Mouse (Mus musculus): ENCODE measurements at regions not wholly inside any gene's neighbourhood (a gene's known extent, or its start where the extent isn't known, plus 50 kb on each side); places are given as distances from the start of the nearest gene placed in this dataset.
"Not testable (repeated sequence)": the region's sequence is repeated elsewhere in the genome, so short reads cannot be mapped to it uniquely, and the experiment has no call there.

GRCm38 (mm10) chr10:22460386-22460785 lies 100.0 kb downstream of the Raet1d start:
- not testable (repeated sequence) for ATAC-seq (replicated peaks; ENCODE audit: poor library complexity)

GRCm38 (mm10) chr10:22460818-22461479 lies 100.6 kb downstream of the Raet1d start:
- not testable (repeated sequence) for ATAC-seq (replicated peaks; ENCODE audit: poor library complexity)

GRCm38 (mm10) chr10:22461480-22462050 lies 101.2 kb downstream of the Raet1d start:
- not testable (repeated sequence) for ATAC-seq (replicated peaks; ENCODE audit: poor library complexity)

DNA sequence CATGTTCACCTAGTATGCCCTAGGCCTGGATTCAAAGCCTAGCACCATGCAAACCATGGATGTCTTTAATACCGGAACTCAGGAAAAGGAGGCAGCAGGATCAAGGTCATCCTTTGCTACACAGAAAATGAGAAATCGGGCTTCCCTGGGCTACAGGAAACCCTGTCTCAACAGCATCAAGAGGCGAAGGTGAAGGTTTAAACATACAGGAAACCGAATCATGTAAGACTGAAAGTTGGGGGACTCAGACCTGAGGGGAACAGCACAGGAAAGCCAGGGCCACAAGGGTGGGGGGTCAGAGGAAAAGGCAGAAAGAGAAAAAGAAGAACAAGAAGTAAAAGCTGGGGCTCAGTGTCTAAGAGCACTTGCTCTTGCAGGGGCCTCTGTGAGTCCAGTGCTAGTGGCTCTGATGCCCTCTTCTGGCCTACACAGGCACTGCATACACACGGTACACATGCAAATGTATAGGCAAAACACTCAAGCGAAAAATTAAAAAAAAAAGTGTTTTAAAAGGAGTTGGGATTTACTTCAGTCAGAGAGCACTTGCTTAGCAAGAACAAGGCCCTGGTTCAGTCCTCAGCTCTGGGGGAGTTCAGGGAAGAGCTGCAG lies 111.5 kb downstream of the Raet1d start:
- ATAC-seq (replicated peaks; ENCODE audit: poor library complexity), result not testable (repeated sequence)

- ATAC-seq (replicated peaks; ENCODE audit: poor library complexity), result peak; percentile 70
Measured at GRCm38 (mm10) chr10:22479860-22480259, 119.5 kb downstream of the Raet1d start.

- not testable (repeated sequence) for ATAC-seq (replicated peaks; ENCODE audit: poor library complexity)
Measured at GRCm38 (mm10) chr10:22487071-22487470, 126.7 kb downstream of the Raet1d start.

DNA sequence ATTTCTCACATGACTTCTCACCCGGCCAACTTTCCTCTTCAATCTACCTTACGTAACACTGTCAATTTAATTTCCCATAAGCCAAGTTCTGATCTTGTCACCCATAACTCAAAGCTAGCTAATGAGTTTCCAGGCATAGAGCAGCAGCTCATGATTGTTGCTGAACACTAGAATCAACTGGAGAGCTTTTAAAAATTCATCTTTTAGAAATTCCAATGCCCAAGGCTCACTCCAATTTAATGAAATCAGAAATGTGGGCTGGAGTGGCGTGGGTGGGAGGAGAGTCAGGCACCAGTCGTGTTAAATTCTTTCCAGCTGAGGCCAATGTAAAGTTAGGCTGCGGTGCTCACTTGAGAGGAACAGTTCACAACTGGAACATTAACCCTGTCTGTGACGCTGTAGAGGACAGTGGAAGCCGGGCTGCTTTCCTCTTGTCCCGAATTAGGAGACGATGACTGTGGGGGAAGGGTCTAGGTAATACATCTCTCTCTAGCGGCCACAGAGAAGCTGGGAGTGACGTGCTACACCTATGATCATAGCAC lies 131.5 kb downstream of the Raet1d start:
- ATAC-seq (replicated peaks; ENCODE audit: poor library complexity), result not testable (repeated sequence)

DNA sequence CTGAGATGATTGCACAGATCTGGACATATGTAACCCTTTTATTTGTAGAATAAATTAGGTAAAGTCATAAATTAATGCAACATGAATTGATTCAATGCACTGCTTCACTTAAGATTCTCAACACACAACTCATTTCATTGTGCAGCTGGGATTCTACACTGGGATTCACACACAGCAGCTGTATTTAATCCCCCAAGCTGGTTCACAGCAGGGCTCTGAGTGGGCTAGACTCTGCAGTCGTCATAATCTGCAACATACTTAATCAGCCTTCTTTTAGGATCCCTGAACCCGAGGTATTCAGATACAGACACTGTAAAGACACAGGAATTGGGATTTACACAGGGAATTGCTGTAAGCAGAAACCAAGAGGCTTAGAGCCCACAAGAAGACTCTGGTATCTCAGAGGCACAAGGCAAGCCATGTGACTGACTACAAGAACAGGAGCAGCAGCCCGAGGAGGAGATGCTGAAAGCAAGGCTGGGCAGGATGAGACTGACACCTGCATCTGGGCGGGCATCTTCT lies 135.7 kb downstream of the Raet1d start:
- no peak for ATAC-seq (replicated peaks; ENCODE audit: poor library complexity)

Data from megakaryocyte progenitor cell, adult 5-6 weeks (primary cell).